Mouse (Mus musculus): ENCODE data around the gene Nek6. TPM values are rescaled to one million over a fixed set of nuclear protein-coding genes. Genes with fewer than 3 reads are reported as not detected.

Nek6 gene
- polyA plus RNA-seq, 1 experiment: 27.6 TPM

DNA sequence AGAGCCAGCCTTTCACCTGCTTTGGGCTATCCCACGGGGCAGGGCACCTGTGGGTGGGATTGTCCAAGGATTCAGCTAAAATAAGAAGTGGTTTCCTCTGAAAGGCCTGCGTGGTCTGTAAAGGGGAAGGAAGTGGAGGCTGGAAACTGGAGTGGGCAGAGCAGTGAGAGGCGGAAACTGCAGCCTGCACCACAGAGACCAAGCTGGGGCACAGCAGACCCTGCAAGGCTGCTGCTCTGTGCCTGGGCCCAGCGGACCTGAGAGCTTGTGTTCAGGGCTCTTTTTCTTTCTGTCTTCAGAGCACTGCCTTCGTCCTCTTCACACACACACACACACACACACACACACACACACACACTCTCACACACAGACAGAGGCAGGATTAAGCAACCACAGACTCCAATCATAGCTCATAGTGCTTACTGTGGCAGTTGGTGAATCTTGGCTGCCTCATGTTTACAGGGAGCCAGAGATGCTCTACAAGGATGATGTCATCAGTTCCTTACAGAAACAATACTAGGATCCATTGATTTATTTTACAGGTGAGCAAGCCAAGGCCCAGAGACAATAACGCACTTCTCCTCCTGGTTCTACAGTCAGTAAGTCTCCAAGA is 30.2 kb upstream of the Nek6 start:
- H3K4me1 ChIP-seq (ENCODE audit: control insufficient read depth, insufficient read depth, low read length): peaks cover 10% of the 10 kb centered on the region
- H3K4me3 ChIP-seq (replicated peaks; ENCODE audit: extremely low read depth, low read depth, low read length): no peak overlapping the region
- TF ChIP-seq CTCF (IDR thresholded peaks at IDR 0.05; ENCODE audit: insufficient read depth, low read length): no peak
- DNase-seq: no peak
- 50% methylated on average over 6 of the region's 6 CpGs for WGBS

DNA sequence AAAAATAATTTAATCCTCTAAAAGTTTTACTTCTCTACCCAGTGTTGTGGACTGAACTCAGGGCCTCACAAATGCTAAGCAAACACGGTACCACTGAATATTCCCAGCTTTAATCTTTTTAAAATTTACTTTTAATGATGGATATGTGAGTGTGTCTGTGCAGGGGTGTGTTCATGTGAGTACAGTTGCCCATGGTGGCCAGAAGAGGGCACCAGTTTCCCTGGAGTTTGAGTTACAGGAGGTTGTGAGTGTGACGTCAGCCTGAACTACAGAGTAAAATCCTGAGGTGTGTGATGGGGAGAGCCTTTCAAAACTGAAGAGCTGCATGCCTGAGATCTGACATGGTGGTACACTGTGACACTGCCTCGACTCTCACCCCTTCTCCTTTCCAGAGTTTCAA is 29.3 kb upstream of the Nek6 start:
- DNase-seq: no peak
- H3K4me3 ChIP-seq (replicated peaks; ENCODE audit: extremely low read depth, low read depth, low read length): no peak overlapping the region
- WGBS: 93% methylated on average over 3 of the region's 3 CpGs
- H3K4me1 ChIP-seq (ENCODE audit: control insufficient read depth, insufficient read depth, low read length): peaks cover 10% of the 10 kb centered on the region
- no peak for TF ChIP-seq CTCF (IDR thresholded peaks at IDR 0.05; ENCODE audit: insufficient read depth, low read length)

DNA sequence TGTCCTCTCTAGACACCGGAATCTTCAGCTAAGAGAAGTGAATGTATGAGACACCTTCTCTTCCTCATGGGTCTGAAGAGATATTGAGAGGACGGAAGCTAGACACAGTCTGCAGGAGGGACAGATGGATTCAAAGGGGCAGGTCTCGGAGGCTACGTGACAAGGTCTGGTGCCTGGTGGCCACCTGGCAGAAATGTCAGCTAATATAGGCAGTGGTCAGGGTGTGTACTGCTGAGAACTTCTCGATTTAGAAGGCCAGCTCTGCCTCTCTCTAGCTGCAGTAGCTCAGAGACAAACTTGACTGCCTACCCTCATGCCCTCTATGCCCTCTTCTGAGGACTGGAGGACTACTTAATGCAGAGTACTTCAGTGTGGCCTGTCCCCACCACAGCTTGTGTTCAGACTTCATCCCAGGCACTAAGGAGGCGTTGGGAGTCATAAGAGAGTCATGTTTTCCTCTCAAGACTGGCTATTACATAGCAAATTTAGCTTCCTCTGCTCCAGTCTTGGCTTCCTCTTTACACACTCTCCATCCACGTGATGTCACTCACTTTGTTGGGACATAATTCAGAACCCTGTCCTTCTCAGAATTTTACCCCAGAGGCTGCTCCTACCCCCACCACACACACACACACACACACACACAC is 28.3 kb upstream of the Nek6 start:
- TF ChIP-seq CTCF (IDR thresholded peaks at IDR 0.05; ENCODE audit: insufficient read depth, low read length): no peak
- no peak for TF ChIP-seq POLR2A (IDR thresholded peaks at IDR 0.05; ENCODE audit: borderline replicate concordance, extremely low read depth, low read depth, low read length)
- DNase-seq: no peak
- Histone ChIP-seq H3K4me1 (ENCODE audit: control insufficient read depth, insufficient read depth, low read length) (peaks cover 10% of the 10 kb centered on the region), H3K4me3 (replicated peaks; ENCODE audit: extremely low read depth, low read depth, low read length) (no peak overlapping the region)
- 72% methylated on average over 7 of the region's 7 CpGs for WGBS

DNA sequence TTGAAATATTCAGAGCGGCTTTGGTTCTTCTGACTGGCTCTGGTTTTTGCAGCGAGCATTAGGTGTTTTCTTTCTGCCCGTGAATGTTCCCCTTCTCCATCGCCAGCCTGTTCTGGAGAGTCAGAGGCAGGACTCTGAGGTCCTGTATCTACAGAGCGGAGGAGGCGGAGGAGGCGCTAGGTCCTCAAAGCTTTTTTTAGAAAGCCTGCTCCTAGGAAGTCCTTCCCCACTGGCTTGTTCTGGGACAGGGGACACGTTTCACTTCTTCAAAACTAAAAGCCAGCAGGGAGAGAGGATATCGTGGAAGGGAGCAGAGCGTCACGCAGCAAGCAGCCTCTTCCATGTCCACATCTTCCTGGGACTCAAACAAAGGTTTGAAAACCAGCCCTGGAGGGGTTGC is 26.9 kb upstream of the Nek6 start:
- DNase-seq: no peak
- TF ChIP-seq POLR2A (IDR thresholded peaks at IDR 0.05; ENCODE audit: borderline replicate concordance, extremely low read depth, low read depth, low read length) (no peak), CTCF (IDR thresholded peaks at IDR 0.05; ENCODE audit: insufficient read depth, low read length) (no peak)
- WGBS: 68% methylated on average over 11 of the region's 11 CpGs
- Histone ChIP-seq H3K4me1 (ENCODE audit: control insufficient read depth, insufficient read depth, low read length) (peaks cover 10% of the 10 kb centered on the region), H3K4me3 (replicated peaks; ENCODE audit: extremely low read depth, low read depth, low read length) (no peak overlapping the region)

DNA sequence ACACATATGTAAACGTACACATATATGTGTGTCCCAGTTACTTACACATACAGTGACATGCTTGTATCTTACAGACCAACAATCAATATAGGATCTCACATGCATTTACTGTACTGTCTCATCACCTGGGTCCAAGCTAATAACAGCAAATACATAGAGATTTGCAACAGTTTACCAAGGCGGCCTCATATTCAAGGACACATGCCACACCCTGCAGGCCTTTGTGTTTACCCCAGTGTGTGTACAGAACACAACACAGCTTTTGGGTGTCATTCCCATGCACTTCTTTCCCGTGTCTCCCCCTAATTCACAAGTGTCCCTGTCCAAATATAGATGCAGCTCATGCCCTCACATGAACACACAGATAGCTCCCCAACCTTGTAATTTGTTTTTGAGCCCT is 26.0 kb upstream of the Nek6 start:
- TF ChIP-seq POLR2A (IDR thresholded peaks at IDR 0.05; ENCODE audit: borderline replicate concordance, extremely low read depth, low read depth, low read length) (no peak), CTCF (IDR thresholded peaks at IDR 0.05; ENCODE audit: insufficient read depth, low read length) (no peak)
- no peak for DNase-seq
- no peak overlapping the region for H3K4me3 ChIP-seq (replicated peaks; ENCODE audit: extremely low read depth, low read depth, low read length)
- peaks cover 10% of the 10 kb centered on the region for H3K4me1 ChIP-seq (ENCODE audit: control insufficient read depth, insufficient read depth, low read length)
- 77% methylated on average over 3 of the region's 3 CpGs for WGBS

DNA sequence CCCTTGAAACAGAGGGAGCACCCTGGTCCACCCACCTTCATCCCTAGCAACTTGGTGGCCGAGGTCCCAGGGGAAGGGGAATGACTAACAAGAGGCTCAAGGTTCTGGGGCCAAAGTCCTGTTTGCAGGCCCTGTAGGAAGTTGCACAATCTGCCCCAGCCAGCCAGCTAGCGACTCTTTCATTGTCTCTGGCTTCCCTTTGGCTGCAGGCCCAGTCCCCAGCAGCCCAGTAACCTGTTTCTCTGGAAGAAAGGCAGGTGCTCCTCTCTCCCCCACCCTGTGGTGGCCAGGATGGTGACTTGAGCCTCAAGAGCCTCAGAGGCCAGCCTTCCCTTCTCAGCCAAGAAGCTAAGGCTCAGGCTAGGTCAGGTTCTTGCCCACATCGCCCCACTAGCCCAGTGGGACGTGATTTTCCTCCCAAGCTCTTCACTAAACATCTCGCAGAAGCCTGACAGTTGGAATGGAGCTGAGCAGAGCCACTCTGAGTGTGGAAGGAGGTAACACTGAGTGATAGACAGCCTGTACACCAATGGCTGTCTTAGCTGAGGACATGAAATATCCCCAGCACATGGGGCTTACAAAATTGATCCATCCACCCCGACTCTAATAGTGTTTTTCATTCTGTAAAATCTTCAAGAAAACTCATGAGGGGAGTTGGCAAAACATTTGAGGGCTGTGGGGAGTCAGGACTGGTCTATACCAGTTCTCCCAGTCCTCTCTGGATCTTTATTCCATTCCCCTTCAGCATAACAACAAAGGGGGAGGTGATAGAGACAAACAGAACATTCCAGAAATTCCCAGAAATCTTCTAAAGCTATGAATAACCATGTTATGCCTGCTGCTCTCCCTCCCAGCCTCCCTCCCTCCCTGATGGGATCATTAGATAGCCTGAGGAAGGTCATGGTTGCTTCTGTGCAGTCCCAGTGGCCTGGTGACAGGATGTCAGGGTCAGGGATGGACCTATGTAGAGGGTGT is 25.2 kb upstream of the Nek6 start:
- peak; percentile 76 for DNase-seq
- no peak overlapping the region for H3K4me3 ChIP-seq (replicated peaks; ENCODE audit: extremely low read depth, low read depth, low read length)
- H3K4me1 ChIP-seq (ENCODE audit: control insufficient read depth, insufficient read depth, low read length): peaks cover 8% of the 10 kb centered on the region
- TF ChIP-seq CTCF (IDR thresholded peaks at IDR 0.05; ENCODE audit: insufficient read depth, low read length) (no peak), POLR2A (IDR thresholded peaks at IDR 0.05; ENCODE audit: borderline replicate concordance, extremely low read depth, low read depth, low read length) (no peak)
- WGBS: 23% methylated on average over 6 of the region's 6 CpGs

DNA sequence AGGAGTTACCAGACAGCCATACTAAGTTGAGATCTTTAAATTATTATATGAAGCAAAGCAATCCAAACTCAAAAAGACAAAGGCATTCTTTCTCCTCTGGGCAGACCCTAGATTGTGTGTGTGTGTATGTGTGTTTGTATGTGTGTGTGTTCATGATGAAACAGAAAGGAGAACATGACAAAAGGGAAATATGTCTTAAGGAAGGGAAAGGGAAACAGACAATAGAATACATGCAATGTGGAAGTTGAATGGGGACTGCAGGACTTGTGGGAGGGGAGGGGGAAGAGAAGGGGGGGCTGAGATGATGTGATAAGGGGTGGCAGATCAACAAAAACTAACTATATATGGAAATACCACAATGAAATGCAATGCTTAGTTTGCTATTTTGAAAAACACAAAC is 13.8 kb upstream of the Nek6 start:
- TF ChIP-seq POLR2A (IDR thresholded peaks at IDR 0.05; ENCODE audit: borderline replicate concordance, extremely low read depth, low read depth, low read length) (no peak), CTCF (IDR thresholded peaks at IDR 0.05; ENCODE audit: insufficient read depth, low read length) (no peak)
- Histone ChIP-seq H3K4me1 (ENCODE audit: control insufficient read depth, insufficient read depth, low read length) (no peaks in the 10 kb centered on the region), H3K4me3 (replicated peaks; ENCODE audit: extremely low read depth, low read depth, low read length) (no peak overlapping the region)
- no peak for DNase-seq

DNA sequence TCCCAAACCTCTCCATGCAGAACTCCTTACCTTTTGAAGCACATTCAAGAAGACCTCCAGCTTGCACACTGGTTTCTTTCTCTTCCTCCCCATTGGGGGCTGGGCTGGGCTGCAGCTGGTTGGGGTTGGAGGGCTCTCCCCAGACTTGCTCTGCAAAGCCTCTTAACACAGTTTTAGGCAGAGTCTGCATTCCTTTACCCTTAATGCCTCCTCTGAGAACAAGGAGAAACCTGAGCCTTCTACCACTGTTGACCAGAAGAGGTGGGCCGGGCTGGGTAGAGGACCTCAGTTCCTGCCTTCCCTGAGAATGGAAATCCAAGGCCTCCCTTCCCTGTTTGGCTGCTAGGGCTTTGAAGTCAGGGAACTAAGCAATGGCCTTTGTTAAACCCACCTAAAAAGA is 9.8 kb upstream of the Nek6 start:
- 55% methylated on average over 1 of the region's 1 CpGs for whole genome bisulfite sequencing
- no peak for DNase-seq
- TF ChIP-seq POLR2A (IDR thresholded peaks at IDR 0.05; ENCODE audit: borderline replicate concordance, extremely low read depth, low read depth, low read length): no peak
- TF ChIP-seq CTCF (IDR thresholded peaks at IDR 0.05; ENCODE audit: insufficient read depth, low read length): no peak
- Histone ChIP-seq H3K4me1 (ENCODE audit: control insufficient read depth, insufficient read depth, low read length) (no peaks in the 10 kb centered on the region), H3K4me3 (replicated peaks; ENCODE audit: extremely low read depth, low read depth, low read length) (no peak overlapping the region)

DNA sequence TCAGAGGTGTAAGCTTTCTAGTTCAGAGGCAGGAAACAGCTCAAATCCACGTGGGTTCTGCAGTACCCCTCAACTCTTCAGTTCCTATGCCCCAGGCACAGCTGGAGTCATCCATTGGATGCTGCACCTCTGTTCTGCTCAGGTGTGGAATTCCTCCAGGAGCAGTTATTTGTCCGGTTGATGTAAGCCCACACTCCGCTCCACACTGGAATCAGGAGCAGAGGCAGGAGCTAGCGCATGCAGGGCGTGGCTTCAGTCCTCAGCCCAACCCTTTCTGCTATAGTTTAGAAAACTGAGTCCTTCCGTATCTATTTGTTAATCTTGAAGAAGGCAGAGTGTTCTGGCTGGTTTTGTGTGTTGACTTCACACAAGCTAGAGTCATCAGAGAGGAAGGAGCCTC is 9.3 kb upstream of the Nek6 start:
- no peak for DNase-seq
- TF ChIP-seq CTCF (IDR thresholded peaks at IDR 0.05; ENCODE audit: insufficient read depth, low read length): no peak
- TF ChIP-seq POLR2A (IDR thresholded peaks at IDR 0.05; ENCODE audit: borderline replicate concordance, extremely low read depth, low read depth, low read length): no peak
- no peaks in the 10 kb centered on the region for H3K4me1 ChIP-seq (ENCODE audit: control insufficient read depth, insufficient read depth, low read length)
- no peak overlapping the region for H3K4me3 ChIP-seq (replicated peaks; ENCODE audit: extremely low read depth, low read depth, low read length)
- WGBS: 67% methylated on average over 6 of the region's 6 CpGs
